Mouse (Mus musculus): Measurements from ENCODE around the gene E130308A19Rik.

DNA sequence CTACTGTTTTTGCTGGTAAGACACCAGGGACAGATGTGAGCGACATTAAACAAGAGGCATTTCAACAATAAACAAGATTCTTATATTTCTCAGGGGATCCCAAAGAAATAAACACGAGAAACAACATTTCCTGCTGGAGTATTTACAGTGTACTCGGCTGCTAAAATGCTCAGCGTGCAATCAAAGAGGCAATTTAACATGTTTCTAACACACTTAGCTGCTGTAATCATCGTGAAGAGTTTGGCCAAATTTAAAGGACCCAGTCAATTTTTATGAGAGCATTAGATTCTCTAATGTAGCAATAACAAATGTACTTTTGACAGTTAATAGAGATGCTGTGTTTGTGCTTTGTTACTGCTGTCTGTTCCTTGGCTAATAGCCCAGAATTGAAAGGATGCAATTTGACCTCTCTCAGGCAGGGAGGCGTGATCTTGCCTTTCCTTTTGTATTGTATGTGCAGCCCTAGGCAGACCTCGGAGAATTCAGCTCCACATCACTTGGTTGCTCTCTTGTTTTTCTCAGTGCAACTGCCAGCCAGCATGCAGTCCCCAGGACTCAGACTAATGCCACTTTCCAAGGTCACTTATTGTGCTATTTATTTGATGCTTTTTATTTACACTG lies 139.5 kb downstream of the E130308A19Rik start:
- TF ChIP-seq CTCF (IDR thresholded peaks at IDR 0.05; ENCODE audit: low read depth, low read length), result no peak
- no peak for TF ChIP-seq POLR2A (IDR thresholded peaks at IDR 0.05; ENCODE audit: borderline replicate concordance, low read depth, low read length)

All from bone marrow macrophage, adult 2 months (primary cell).